Mouse (Mus musculus) left cerebral cortex, postnatal 4 days (tissue): Measurements from ENCODE around the gene Mapt. TPM values are rescaled to one million over a fixed set of nuclear protein-coding genes. Genes with fewer than 3 reads are reported as not detected.
"Not testable (repeated sequence)": the region's sequence is repeated elsewhere in the genome, so short reads cannot be mapped to it uniquely, and the experiment has no call there.

Experiments used
- DNase-seq: peaks from one replicate; pipeline ENCODE4 v3.0.0-alpha.2; 2022
- intact Hi-C: fragments of 180-260 bp; cut with DNase I; formaldehyde crosslinking; loops from one replicate; pipeline ENCODE4 v1.15.1; 2025
- total RNA-seq, 2 experiments: library from RNA; stranded (reverse); gene quantifications; 2 replicates each; pipeline ENCODE4 v1.2.3; 2021

The Mapt gene
- total RNA-seq: 1,000 to 10,000 TPM; 1,229 to 1,264 TPM

DNA sequence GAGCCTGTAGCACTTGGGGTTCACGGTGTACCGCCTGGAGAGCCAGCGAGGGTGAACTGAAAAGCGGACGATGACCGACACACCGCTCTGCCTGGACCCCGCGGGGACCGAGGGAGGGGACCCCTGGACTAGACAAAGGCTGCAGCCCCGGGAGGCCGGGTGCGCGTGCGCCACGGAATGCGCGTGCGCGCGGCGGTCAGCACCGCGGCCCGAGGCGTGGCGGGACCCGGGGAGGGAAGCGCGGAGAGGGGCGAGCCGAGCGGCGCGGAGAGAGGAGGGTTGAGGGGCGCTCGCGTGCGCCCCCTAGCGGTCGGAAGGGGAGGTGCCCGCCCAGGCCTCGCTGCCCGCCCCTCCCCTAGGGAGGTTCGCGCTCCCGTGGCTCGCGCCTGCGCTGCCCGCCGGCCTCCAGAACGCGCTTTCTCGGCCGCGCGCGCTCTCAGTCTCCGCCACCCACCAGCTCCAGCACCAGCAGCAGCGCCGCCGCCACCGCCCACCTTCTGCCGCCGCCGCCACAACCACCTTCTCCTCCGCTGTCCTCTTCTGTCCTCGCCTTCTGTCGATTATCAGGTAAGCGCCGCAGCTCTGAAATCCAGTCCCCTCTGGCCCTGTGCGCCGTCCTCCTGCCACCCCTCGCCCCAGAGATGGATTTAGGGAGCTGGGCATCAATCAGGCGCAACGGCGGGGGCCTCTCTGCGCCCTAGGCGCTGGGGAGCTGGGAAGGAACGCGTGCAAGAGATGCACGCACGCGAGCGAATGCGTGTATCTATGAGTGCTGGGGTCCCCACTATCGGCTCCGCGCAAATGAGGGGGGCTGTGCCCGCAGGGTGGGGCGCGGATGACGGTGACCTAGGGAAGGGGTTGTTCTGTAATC is at the start of gene Mapt:
Gene Mapt, plus strand, starts transcription at position 350 of the 871 bp plus-strand sequence.
- intact Hi-C loops: no loop called here
- peak; percentile 92 for DNase-seq

DNA sequence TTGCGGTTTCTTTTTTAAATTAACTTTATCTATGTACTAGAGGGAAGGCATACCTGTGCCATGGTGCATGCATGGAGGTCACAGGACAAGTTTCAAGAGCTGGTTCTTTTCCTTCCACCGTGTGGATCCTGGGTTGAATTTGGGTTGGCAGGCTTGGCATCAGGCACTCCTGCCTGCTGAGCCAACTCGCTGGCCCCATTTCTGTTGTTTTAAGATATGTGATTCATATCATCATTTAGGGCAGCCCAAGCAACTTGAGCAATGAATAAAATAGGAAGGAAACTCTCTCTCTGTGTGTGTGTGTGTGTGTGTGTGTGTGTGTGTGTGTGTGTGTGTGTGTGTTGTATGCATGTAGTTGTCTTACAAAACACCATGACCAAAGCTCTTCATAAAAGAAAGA is 49.0 kb upstream of the Mapt start:
- DNase-seq: no peak
- intact Hi-C loops: no loop called here

DNA sequence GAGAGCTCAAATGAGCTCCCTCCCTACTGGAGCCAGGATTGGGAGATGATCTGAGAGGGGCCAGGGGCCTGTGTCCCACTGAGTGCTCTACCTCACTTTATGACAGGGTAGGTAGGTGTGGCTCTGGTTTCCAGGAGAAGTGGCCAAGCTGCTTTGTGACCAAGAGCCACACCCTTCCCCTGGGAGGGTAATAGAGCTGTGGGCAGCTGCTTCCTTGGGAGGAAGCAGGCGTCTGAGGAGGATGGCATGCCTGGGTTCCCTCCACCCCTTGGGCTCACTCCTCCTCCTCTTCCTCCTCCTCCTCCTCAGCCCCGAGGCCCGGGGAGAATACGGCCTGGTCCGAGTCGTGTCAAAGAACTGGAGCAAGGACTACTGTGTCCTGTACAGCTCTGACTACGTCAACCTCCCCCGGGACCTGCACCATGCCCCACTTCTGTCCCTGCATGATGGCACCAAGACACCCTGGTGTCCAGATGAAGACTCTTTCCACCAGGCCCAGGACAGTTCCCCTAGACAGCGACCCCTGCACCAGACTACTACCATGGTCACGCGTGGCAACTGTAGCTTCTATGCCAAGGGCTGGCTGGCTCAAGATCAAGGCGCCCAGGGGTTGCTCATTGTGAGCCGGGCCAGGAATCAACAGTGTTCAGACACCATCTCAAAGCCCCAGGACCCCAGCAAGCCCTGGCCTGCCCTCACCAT is 44.9 kb upstream of the Mapt start, which contains the start of gene Sppl2c:
Gene Sppl2c, plus strand, starts transcription at position 193 of the 702 bp plus-strand sequence.
- intact Hi-C loops: no loop called here
- DNase-seq: peak; percentile 26

DNA sequence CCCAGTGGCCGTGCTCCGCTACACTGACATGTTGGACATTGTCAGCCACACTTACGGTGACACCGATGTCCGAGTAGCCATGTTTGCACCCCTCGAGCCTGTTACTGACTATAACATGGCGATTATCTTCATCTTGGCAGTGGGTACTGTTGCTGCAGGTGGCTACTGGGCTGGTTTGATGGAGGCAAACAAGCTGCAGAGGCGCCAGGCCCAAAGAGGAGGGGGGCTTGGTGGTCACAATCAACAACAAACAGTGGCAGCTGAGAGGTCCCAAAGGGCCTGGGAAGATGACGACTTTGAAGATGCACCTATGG is 44.4 kb upstream of the Mapt start:
- intact Hi-C loops: no loop called here
- DNase-seq: no peak

DNA sequence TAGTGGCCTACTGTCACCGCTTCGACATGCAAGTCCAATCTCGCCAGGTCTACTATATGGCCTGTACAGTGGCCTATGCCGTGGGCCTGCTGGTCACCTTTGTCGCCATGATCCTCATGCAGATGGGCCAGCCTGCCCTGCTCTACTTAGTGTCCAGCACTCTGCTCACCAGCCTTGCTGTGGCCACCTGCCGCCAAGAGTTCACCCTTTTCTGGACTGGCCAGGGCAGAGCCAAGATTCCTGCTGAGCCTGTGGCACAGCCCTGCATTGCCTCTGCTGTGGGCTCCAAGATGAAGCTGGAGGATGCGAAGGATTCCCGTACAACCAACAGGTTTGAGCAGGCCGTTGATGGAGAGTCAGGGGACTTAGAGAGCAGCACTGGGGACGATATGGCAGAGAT is 43.4 kb upstream of the Mapt start:
- DNase-seq: no peak
- intact Hi-C loops: no loop called here

DNA sequence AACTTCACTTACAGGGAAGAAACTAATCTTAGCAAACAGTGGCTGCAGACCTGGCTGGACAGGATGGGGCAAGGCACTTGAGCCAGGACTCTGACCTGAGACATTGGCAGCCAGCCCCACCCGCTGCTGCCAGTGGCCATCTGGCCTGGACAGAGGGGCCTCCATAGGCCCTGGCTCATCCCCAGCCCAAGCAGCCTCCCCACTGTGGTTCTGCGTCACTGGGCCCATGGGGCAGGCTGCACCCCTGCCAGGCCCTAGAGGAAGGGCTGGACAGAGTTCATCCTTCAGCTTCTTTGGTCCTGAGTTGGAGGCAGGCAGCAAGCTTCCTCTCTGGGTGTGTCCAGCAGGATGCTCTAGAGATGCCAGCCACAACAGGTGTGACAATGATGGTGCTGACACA is 41.2 kb upstream of the Mapt start:
- peak; percentile 52 for DNase-seq
- intact Hi-C loops: no loop called here

DNA sequence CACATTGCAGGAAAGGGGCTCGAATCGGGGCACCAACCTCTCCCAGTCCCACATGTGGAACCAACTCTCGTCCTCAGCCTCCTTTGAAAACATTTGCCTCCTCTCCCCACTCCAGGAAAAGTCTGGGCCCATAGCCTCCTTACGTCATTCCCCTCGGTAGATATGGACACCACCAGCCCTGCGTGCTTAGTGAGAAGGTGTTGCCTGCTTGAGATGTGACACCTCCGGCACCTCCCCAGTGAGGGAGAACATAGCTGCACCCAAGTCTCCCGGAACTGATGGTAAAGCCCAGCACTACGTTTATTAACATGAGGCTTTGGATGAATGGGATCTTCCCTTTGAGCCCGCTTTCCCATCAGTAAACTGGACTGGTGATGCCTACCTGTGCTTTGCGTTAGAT is 35.8 kb upstream of the Mapt start:
- intact Hi-C loops: no loop called here

DNA sequence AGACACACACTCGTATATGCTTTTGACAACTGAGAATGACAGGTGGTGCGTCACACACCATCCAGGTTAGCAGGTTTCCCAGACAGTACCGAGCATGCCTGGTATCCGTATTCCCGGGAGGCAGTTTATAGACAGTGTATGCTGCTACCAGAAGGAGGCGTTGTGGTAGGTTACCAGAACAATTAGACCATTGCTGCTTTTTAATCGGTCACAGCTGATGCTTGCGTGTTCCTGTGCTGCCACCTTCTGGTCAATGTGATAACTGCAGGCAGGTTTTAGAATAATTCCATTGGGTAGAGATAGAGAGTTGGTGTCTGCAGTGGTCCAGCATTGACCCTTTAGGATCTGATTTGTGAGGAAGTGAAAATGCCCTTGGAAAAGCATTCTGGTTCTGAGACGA is 35.4 kb upstream of the Mapt start:
- intact Hi-C loops: no loop called here
- peak; percentile 90 for DNase-seq

More for the DNA sequence above, 35.8 kb upstream of the Mapt start:
- no peak for DNase-seq

DNA sequence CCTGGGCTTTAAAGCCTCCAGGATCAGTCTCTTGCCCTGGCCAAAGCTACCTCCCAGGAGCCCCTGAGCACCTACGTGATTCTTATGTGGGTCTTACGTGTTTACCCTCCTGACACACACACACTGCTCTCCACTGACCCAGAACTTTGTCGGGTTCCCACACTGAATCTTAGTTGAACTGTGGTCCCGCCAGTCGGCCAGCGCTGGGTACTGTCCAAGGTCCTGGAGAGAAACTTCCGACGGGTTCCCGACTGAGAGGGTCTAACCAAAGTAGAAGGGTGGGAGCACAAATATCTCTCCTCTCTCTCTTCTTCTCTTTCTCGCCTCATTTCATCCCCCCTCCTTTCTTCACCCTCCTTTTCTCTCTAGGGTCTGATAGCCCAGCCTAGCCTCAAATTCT is 33.3 kb upstream of the Mapt start:
- intact Hi-C loops: no loop called here
- no peak for DNase-seq

DNA sequence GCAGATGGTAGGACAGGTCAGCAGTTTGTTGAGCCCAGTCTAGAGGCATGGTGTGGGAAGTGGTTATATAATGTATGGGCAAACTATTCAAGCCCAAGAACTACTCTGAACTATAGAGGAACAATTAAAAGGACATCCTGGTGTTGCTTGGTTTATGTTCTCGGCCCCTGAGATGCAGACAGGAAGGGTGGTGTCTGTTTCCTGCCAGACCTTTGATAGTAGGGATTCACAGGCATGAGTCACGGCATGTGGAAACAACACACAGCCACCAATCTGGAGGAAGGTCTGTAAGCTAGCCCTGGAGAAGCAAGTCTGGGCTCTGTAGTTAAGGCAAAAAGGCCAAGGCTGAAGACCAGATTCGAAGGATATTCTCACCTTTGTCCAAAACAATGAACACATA is 27.9 kb upstream of the Mapt start:
- intact Hi-C loops: no loop called here
- DNase-seq: no peak

DNA sequence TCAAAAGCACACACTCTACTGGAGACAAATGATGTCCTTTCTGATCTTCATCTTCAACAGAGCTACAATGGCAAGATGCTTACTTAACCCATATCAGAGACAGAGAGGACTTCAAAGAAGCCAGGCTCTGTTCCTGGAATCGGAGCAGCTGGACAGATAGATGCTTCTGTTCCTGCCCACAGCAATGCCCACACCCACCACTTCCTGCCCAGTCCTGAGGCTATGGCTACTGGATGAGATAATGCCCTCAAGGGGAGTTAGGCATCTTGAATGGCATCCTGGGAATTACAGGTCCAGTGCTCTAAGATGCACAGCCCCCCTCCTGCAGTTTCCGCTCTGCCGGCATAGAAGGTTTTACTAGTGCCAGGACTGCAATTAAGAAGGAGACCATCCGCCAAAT is 24.6 kb upstream of the Mapt start:
- DNase-seq: no peak
- intact Hi-C loops: no loop called here

DNA sequence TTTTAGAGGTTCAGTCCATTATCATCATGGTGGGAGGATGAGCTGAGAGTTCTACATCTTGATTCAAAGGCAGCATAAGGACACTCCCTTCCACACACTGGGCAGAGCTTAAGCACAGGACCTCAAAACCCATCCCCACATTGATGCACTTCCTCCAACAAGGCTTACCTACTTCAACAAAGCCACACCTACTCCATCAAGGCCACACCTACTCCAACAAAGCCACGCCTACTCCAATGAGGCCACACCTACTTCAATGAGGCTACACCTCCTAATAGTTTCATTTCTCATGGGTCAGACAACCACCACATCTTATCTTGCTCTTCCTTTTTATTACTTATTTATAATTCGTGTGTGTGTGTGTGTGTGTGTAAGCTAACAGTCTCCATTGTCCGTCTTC is 22.1 kb upstream of the Mapt start:
- intact Hi-C loops: no loop called here
- no peak for DNase-seq

DNA sequence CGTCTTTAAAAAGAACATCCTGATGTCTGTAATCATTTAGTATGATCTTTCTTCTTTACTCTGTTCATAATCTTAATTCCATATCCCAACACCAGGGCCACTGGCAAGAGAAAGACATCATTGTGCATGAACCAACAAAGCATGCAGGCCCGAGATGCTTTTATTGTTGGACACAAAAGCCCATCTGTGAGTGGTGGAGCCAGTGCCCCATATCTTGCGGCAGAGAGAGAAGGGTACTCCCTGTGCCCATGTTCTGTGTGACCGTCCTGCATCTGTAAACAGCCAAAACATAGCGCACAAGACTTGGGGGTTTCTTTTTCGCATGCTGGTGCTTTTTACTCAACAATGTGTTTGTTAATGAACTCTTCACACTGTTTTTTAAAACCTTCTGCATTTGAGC is 19.9 kb upstream of the Mapt start:
- DNase-seq: no peak
- intact Hi-C loops: no loop called here

DNA sequence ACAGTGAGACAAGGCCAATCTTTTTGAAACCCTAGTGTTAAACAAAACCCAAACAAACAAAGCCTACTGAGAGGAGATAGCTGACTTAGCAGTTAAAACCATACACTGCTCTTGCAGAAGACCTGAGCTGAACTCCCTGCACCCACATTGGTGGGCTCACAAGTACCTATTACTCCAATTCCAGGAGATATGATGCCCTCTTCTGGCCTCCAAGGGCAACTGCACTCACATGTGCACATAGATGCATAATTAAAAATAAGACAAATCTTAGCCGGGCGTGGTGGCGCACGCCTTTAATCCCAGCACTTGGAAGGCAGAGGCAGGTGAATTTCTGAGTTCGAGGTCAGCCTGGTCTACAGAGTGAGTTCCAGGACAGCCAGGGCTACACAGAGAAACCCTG is 17.1 kb upstream of the Mapt start:
- DNase-seq, intact Hi-C loops: not testable (repeated sequence)

DNA sequence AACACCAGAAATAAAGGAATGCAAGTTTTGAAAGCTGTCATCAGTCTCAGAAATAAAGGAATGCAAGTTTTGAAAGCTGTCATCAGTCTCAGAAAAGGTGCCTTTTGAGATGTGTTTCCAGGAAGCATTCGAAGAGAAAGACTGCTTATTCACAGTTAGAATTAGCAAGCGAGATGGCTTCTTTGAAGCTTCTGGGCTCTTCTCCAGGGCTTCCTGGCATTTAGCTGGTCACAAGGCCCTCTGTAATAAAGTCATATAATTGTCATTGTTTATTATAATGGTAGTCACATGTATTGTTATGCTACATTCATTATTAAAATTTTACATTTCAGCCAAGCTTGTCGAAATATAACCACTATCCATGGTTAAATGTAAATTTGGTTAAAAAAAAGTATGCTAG is 13.1 kb upstream of the Mapt start:
- intact Hi-C loops: no loop called here
- DNase-seq: no peak

DNA sequence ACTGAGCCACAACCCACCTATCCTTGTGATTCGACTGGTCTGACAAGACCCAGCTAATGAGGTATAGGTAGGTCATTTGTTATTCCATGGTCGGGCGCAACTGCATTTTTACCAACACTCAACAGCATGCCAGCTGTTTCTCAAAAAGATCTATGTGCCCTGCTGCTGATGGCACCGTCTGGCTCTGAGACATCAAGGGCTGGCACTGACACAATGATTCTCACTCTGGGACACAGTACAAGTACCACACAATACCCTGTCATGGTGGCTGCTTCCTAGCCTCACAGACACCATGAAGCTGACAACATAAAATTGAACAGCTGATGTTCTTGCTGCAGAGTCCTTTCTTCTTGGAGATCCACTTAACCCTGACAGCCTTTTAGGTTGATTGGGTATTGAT is 10.9 kb upstream of the Mapt start:
- intact Hi-C loops: no loop called here
- DNase-seq: no peak

DNA sequence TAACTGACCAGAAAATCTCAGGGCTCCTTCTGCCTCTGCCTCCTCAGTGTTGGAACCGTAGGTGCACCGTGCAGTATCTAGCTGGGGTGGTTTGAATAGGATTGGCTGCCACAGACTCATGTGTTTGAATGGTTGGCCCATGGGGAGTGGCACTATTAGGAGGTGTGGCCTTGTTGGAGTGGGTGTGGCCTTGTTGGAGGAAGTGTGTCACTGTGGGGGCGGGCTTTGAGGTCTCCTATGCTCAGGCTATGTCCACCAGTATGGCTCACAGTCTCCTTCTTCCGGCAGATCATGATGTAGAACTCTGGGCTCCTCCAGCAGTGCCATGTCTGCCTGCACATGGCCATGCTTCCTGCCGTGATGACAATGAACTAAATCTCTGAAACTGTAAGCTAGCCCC is 9.4 kb upstream of the Mapt start:
- intact Hi-C loops: no loop called here
- no peak for DNase-seq

DNA sequence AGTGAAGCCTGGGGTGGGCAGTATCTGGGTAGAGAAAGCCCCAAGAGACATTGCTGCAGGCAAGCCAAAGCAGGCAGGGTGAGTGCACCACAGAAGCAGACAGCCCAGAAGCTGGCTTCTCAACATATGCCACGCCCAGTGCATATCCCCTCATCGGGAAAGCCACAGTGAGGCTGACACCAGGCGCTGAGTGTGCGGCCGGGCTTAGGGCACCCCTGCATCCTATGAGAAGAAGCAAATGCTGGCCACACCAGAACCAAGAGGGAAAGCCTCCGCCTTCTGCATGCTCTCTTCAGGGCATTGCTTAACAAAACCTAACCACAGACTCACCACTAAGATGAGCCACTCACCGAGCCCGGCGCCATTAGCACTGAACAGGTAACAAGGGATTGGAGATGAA is 7.9 kb upstream of the Mapt start:
- DNase-seq: no peak
- intact Hi-C loops: no loop called here

DNA sequence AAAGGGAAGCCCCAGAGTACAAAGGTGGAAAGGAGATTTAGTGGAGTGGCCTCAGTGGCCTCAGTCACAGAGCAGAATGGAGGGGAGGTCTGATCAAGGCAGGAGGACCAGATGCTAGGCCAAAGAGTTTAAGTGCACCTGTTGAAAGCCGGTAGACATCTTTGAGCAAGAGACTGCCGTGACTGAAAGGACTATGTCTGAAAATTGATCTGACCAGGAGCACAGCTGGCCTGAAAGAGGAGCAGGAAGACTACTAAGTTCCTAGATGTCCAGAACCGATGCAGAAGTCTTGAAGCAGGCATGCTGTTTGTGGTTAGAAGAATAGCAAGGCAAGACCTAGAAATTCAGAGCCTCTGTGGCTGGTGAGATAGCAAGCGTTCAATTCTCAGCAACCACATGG is 1.8 kb upstream of the Mapt start:
- no peak for DNase-seq
- intact Hi-C loops: no loop called here

DNA sequence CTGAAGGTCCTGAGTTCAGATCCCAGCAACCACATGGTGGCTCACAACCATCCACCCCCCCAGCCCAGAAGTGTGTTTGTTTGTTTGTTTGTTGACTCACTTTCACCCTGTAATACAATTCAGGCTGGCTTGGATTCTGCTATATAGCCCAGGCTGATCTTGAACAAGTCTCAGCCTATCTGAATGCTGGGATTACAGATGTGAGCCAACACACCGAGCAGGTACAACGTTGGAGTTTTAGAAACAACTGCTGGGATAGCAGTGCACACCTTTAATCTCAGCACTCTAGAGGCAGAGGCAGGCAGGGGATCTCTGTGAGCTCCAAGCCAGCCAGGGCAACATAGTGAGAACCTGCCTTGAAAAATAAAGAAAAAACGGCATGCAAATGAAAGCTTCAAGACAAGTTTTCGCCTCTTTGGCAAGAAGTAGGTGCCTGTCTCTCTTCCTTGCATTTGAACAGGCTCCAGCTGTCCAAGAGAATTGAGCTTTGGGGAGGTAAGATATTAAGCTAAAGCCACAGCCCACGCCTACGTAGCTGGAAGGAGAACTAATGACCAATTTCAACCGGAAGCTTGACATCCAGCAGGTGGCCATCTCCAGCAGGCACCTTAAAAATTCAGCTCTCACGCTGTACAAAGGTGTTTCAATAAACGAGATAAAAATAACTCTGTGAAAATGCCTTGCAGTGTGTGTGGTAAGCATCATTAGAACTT is 968 bp upstream of the Mapt start:
- intact Hi-C loops: no loop called here
- DNase-seq: no peak

DNA sequence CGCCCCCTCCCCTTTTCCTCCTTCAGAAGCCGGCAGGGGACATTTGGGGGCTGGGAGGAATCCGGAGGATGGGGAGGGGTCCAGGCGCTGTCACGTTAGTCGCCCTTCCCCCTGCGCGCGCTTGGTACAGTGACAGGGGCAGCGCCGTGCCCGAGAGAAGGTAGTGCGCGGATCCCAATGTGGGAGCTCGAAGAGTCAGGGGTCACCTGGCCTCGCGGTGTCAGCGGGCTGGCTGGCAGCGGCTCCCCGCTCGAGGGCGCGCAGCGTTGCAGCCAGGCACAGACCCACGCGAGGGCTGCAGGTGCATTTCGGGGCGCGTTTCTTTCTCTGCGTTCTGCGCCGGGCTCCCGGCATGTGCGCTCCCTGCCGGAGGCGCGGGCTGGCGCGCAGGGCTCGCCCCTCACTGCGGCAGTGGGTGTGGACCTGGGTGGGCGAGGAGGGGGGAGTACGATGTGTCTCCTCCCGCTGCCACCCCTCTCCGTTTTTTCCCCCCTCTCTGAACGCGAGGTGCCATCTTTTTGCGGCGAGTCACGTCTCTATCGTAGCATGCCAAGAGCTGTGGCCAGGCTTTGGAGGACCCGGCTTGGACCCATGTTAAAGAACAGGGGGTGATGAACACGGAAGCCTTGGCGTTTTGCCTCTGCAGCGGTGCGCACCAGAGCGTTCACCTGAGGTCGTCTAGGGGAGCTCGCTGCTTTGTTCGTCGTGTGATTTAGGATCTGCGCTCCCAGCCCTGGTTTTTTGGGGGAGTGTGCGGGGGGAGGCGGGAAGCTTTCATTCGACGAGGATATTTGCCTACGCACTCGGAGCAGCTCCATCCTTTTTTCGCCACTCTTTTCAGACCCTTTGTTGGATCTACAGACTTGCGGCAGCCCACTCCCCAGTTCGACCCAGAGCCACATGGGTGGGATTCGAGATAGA is 1.2 kb downstream of the Mapt start:
- intact Hi-C loops: no loop called here
- peak; percentile 84 for DNase-seq
